Mouse (Mus musculus): Measurements from ENCODE around the gene Gm17087. TPM values are rescaled to one million over a fixed set of nuclear protein-coding genes. Genes with fewer than 3 reads are reported as not detected.

Gm17087 gene
- polyA plus RNA-seq, 1 experiment, result 0.82 TPM

DNA sequence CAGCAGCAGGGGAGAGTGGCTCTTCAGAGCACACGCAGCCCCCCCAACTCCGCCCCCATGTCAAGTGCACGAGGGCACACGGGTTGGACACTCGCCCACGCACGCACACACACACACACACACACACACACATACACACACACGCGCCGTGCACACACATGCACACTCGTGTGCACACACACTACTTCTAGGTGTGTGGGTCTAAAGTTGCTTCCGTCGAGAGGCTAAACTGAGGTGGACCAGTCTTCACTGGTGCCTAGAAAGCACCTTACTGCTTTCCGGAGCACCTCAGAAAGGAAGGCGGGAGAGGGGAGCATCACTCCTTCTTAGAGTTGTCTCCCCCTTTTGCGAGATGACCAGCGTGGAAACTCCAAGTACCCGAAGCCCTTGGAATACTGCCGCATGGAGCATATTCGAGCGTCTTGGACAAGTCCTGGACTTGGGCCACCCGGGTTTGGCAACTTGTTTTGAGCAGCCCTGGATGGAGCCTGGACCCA lies 41.5 kb downstream of the Gm17087 start, which contains the start of gene Pde10a:
Gene Pde10a (plus strand): TSS at position 148 of the 497 bp plus-strand sequence.
- Histone ChIP-seq H3K27me3 (ENCODE audit: control insufficient read depth, insufficient read depth, low read length, poor library complexity, severe bottlenecking) (peaks cover 12% of the 10 kb centered on the region), H3K4me3 (ENCODE audit: low read depth, low read length) (peak within 1 kb of the TSS; percentile 47), H3K9me3 (replicated peaks; ENCODE audit: control insufficient read depth, insufficient read depth, low read length, poor library complexity, severe bottlenecking) (no peaks in the 10 kb centered on the region), H3K27ac (ENCODE audit: insufficient read depth, low read length) (no peak within 1 kb of the TSS), H3K9ac (ENCODE audit: low read depth, poor library complexity, severe bottlenecking) (no peak within 1 kb of the TSS), H3K36me3 (ENCODE audit: control insufficient read depth, insufficient read depth, low read length, poor library complexity, severe bottlenecking) (no peaks in the 10 kb centered on the region), H3K4me1 (ENCODE audit: control insufficient read depth, insufficient read depth, low read length) (no peaks in the 10 kb centered on the region)
- TF ChIP-seq POLR2A (IDR thresholded peaks at IDR 0.05; ENCODE audit: insufficient read depth, low read length), result no peak
- no peak for TF ChIP-seq EP300 (IDR thresholded peaks at IDR 0.05; ENCODE audit: insufficient read depth, low read depth, low read length)
- no peak for TF ChIP-seq CTCF (IDR thresholded peaks at IDR 0.05; ENCODE audit: low read depth, low read length)

DNA sequence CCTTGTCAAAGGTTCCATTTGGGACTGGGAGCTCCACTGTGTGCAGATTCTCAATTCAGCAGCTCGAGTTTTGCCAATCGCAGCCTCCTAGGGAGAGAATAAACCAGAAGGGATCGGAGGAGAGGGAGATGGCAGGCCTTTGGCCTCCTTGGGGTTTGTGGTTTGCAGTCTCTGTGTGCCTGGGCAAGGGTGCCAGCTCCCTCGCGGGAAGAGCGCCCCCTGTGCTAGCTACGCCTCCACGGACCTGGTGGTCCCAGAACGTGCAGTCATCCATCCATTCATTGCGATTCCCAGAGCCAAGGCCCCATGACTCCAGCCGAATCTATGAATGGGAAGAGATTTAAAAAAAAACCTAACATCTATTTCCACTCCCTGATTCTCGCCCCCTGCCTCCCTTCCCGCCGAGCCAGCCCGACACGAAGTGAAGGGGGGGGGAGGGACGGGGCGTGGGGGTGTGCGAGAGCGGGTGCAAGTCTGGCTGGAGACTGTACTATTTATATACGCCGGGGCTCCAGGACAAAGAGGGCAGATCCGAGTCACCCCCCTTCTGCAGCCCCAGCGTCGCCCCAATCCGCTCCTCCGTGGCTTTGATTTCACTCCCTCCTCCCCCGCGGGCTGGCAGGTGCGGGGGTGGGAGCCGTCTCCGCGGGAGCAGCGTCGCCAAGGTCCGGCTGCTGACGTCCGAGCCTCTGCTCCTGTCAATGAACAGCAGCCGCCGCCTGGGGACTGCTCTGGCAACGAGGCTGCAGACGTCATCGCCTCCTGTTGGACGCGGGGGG lies 42.2 kb downstream of the Gm17087 start:
- H3K9ac ChIP-seq (ENCODE audit: low read depth, poor library complexity, severe bottlenecking), result no peak overlapping the region

DNA sequence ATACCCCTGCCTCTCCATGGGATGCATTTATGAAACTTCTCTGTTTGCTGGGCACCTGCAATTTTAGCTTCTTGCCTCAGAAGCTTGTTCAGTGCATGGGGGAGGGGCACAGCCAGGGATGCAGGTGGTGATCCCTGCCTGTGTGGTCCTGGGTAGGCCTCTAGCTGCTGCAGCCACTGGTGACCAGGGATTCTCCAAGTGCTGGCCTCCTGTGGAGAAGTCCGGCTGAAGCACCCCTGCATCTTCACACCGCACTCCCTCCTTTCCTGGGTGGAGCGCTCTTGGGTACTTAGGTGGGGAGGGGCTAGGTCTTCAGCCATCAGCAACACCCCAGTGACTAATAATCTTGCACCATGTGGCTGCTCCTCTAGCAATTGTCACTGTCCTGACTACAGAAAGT lies 42.8 kb downstream of the Gm17087 start:
- H3K27me3 ChIP-seq (ENCODE audit: control insufficient read depth, insufficient read depth, low read length, poor library complexity, severe bottlenecking), result peaks cover 12% of the 10 kb centered on the region
- no peaks in the 10 kb centered on the region for H3K4me1 ChIP-seq (ENCODE audit: control insufficient read depth, insufficient read depth, low read length)
- no peak overlapping the region for H3K27ac ChIP-seq (ENCODE audit: insufficient read depth, low read length)
- H3K9me3 ChIP-seq (replicated peaks; ENCODE audit: control insufficient read depth, insufficient read depth, low read length, poor library complexity, severe bottlenecking), result no peaks in the 10 kb centered on the region
- no peak overlapping the region for H3K9ac ChIP-seq (ENCODE audit: low read depth, poor library complexity, severe bottlenecking)
- no peak overlapping the region for H3K4me3 ChIP-seq (ENCODE audit: low read depth, low read length)
- TF ChIP-seq POLR2A (IDR thresholded peaks at IDR 0.05; ENCODE audit: insufficient read depth, low read length), result no peak
- H3K36me3 ChIP-seq (ENCODE audit: control insufficient read depth, insufficient read depth, low read length, poor library complexity, severe bottlenecking), result no peaks in the 10 kb centered on the region

More for the DNA sequence above, 42.2 kb downstream of the Gm17087 start:
- Histone ChIP-seq H3K27ac (ENCODE audit: insufficient read depth, low read length) (no peak overlapping the region), H3K4me1 (ENCODE audit: control insufficient read depth, insufficient read depth, low read length) (no peaks in the 10 kb centered on the region), H3K36me3 (ENCODE audit: control insufficient read depth, insufficient read depth, low read length, poor library complexity, severe bottlenecking) (no peaks in the 10 kb centered on the region), H3K4me3 (ENCODE audit: low read depth, low read length) (peak overlapping the region; percentile 36; the same call in 1 of the 2 replicates), H3K27me3 (ENCODE audit: control insufficient read depth, insufficient read depth, low read length, poor library complexity, severe bottlenecking) (peaks cover 12% of the 10 kb centered on the region), H3K9me3 (replicated peaks; ENCODE audit: control insufficient read depth, insufficient read depth, low read length, poor library complexity, severe bottlenecking) (no peaks in the 10 kb centered on the region)
- TF ChIP-seq CTCF (IDR thresholded peaks at IDR 0.05; ENCODE audit: low read depth, low read length), result peak; percentile 36
- no peak for TF ChIP-seq POLR2A (IDR thresholded peaks at IDR 0.05; ENCODE audit: insufficient read depth, low read length)

DNA sequence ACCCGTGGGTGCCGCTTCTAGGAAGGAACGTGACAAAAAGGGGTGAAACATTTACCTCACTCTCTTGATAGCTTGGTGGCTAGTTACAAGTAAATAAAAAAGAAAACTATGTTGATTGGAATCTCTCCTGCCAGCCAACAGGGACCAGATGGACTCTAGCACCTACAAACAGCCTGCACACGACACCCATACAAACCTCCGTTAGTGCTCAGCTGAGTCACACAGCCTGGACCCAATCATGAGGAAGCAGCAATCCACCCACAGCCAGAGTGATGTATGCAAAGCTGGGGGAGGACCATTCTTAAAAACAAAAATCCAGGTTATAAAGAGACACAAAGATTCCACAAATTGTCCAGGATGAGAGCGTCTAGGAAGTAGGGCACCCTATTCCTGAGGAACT lies 50.7 kb downstream of the Gm17087 start:
- Histone ChIP-seq H3K4me3 (ENCODE audit: low read depth, low read length) (no peak overlapping the region), H3K27me3 (ENCODE audit: control insufficient read depth, insufficient read depth, low read length, poor library complexity, severe bottlenecking) (no peaks in the 10 kb centered on the region), H3K9ac (ENCODE audit: low read depth, poor library complexity, severe bottlenecking) (no peak overlapping the region), H3K4me1 (ENCODE audit: control insufficient read depth, insufficient read depth, low read length) (no peaks in the 10 kb centered on the region), H3K9me3 (replicated peaks; ENCODE audit: control insufficient read depth, insufficient read depth, low read length, poor library complexity, severe bottlenecking) (no peaks in the 10 kb centered on the region), H3K36me3 (ENCODE audit: control insufficient read depth, insufficient read depth, low read length, poor library complexity, severe bottlenecking) (no peaks in the 10 kb centered on the region), H3K27ac (ENCODE audit: insufficient read depth, low read length) (no peak overlapping the region)
- no peak for TF ChIP-seq POLR2A (IDR thresholded peaks at IDR 0.05; ENCODE audit: insufficient read depth, low read length)
- no peak for TF ChIP-seq CTCF (IDR thresholded peaks at IDR 0.05; ENCODE audit: low read depth, low read length)
- TF ChIP-seq EP300 (IDR thresholded peaks at IDR 0.05; ENCODE audit: insufficient read depth, low read depth, low read length), result no peak

Other genes with a start within 250 kb of the Gm17087 start
- gene Prr18, start 229.5 kb downstream of the Gm17087 start, polyA plus RNA-seq (2011; ENCODE audit: insufficient read depth, insufficient read length, low read depth, missing spikeins), result 0.61 and 0.81 TPM in 2 replicates
- 0.44 and 0.81 TPM in 2 replicates for gene T2, start 211.0 kb downstream of the Gm17087 start, polyA plus RNA-seq (2011; ENCODE audit: insufficient read depth, insufficient read length, low read depth, missing spikeins)
- 11.4 and 12.5 TPM in 2 replicates for gene T, start 132.5 kb downstream of the Gm17087 start, polyA plus RNA-seq (2011; ENCODE audit: insufficient read depth, insufficient read length, low read depth, missing spikeins)
- gene Pde10a, start 41.6 kb downstream of the Gm17087 start, polyA plus RNA-seq (2011; ENCODE audit: insufficient read depth, insufficient read length, low read depth, missing spikeins), result 1.8 and 2.7 TPM in 2 replicates

Measured in ES-Bruce4 (cell line).